Mouse (Mus musculus): Measurements from ENCODE around the gene Gm49425.

The Gm49425 gene

DNA sequence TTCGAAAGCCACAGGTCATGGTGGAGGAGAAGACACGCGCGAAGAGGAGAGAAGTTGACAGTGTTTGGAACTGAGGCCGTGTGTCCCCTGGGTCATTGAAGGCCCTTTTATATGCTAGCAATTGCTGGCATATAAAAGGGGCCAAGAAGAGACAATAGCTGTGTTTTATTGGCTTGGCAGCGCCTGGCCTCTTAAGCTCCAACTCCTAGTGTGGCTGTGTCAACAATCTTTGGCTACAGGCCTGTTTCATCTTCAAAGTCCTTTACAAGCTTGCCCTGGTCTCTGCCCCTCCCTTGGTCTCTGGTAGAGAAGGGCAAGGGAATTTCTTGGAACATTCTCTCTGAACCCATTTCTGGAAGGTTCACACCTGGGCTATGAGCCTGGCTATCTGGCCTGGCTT lies 25.6 kb downstream of the Gm49425 start, which contains the start of gene Krt83:
TSS of gene Krt83 (minus strand) at position 82 of the 400 bp plus-strand sequence.
- DNase-seq (ENCODE audit: low spot score in 2 of 2) = no peak

DNA sequence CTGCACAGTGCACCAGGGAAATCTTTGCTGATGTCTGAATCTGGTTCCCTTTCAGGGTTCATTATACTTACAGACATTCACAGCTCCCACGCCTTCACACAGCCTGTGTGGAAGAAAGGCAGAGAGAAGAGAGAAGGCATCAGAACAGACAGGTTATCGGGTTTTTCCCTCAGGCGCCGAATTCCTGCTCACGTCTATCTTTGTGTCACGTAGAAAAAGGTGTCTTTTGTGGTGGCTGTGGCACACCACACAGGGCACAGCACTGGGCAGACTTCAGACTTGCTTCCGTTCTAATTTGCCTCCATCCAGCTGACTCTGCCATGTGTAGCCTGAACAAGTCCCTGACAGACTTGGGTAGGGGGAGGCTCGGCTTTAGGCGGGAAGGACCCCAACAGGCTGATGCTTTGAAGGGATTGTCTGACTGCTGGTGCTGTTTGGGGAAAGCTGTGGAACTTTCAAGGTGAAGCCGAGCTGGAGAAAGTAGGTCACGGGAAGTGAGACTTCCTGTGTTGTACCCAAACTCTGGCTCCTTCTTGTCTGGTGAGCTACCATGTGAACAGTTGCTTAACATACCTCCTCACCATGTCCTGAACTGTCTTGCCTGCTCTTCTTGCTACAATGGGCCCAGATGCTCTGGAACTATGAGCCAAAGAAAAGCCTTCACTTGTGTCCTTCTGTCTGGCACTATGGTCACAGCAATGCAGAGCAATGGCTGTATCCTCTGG lies 31.0 kb downstream of the Gm49425 start:
- DNase-seq (ENCODE audit: low spot score in 2 of 2) = peak; percentile 38 to 50

DNA sequence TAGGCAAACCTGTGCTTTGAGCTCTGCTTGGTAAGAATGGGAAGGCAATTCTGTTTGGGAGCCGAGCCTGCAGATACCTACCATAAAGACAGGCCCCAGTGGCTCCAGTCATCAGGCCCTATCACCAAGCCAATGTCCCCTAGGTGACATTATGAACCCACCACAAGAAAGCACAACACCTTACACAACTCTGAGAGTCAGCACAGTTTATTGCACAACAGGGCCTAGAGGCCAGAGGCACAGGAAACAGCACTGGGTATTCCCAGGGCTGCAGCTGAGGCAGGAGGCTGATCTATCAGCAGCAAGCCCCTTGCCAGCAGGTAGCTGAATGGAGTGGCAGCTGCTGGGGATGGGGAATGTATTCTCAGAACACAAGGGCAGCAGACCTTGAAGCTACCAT lies 32.1 kb downstream of the Gm49425 start:
- no peak for DNase-seq (ENCODE audit: low spot score in 2 of 2)

DNA sequence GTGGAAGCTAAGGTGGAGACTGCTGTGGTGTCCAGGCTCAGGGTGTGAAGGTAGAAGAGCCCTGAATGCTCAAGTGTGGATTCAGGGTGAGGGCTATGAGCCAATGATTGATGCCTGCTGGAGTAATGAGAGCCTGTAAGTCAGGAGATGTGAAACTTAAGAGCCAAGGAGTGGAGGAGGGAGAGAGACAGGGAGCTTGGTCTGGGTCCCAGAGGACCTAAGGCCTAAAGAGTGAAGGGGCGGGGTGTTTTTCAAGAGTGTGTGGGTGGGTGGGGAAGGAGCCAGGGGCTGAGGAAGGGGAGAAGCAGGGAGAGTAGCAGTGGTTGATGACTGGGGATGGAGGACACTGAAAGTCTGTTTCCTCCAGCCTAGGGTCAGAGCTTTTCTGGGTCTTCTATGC lies 33.4 kb downstream of the Gm49425 start:
- no peak for DNase-seq (ENCODE audit: low spot score in 2 of 2)

DNA sequence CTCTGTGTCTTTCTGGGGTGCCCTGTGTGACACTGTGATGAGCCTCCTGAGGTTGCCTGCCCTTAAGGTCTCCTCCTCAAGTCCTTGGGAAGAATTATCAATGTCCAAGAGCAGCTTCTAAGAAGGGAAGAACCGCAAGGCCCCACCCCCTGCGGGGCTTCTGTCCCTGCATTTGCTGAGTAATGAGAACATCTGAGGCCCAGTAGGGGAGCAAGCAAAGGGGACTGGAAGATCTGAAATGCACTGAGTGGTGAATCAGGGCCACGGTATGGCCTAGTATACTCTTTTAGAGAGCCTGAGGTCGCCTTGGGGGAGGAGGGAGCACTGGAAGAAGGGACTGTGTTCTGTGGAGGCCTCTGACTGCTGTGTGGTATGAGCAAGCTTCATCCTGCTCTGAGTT lies 35.0 kb downstream of the Gm49425 start:
- DNase-seq (ENCODE audit: low spot score in 2 of 2) = no peak

DNA sequence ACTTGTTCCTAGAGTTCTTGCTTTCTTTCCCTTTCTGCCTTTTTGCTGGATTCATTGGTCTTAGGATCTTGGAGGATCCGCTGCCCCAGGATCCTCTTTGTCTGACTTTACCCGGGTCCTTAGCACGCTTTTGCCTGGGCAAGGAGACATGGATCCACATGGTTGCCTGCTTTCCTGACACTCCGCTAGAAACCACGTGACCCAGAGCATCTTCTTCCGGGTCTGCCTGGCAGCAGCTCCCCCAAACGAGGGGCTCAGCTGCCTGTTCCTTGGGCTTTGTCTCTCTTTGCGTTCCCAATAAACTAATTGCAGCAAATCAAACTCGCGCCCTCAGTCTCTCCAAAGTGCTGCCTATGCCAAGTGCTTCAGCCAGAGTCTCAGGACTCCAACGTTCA lies 37.4 kb downstream of the Gm49425 start:
- peak in 1 of 2 experiments; percentile 34 for DNase-seq (ENCODE audit: low spot score in 2 of 2)

DNA sequence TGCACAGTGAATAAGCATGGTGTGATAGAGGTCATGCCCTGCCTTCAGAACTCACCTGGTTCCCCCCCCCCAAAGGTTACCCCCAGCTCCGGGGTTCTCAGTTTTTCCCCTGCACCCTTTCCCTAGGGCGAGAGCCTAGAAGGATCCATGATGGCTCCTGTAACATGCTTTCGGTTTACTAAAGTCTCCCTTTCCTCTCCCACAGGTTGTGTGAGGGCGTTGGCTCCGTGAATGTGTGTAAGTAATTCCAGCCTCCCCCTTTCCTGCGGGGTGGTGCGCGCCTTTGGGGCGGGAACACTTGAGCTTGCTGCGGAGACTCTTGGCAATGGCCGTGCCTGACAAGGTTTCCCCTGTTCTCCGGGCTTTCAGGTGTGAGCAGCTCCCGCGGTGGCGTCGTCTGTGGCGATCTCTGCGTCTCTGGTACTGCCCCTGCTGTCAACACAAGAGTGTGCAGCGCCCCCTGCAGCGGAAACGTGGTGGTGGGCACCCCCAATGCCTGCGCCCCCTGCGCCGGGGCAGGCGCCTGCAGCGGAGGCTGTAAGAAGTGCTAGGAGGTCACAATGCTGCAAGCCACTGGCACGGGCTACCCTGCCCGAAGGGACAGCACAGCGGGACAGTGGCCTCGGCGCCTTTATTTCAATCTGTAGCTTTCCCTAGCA lies 37.9 kb downstream of the Gm49425 start:
- peak; percentile 46 to 64 for DNase-seq (ENCODE audit: low spot score in 2 of 2)

DNA sequence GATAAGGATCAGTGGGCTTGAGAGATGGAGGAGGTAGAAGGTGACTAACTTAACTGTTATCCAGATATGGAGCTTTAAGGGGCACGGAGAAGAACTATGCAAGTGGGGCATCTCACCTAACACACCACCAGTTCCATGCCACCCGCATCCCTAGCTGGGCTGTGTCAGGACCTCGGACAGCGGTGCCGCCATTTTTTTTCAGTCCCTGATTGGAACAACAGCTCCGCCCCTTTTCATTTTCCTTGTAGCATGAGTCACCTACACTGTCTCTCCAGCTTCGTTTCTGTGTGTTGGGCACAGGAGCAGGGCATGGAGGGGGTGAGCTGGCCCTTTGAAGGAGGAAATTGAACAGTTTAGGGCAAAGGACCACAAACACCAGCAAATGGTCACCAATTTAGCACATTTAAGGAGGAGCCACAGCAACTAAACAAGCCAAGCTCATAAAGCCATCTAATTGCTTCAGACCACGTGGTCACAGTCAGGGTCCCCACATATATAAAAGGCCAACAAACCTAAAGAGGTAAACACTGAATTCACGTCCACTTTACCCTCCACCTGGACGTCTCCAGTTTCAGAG lies 44.0 kb downstream of the Gm49425 start, which contains the start of gene Krt86:
TSS of gene Krt86 (plus strand) at position 527 of the 577 bp plus-strand sequence.
- DNase-seq (ENCODE audit: low spot score in 2 of 2) = no peak

DNA sequence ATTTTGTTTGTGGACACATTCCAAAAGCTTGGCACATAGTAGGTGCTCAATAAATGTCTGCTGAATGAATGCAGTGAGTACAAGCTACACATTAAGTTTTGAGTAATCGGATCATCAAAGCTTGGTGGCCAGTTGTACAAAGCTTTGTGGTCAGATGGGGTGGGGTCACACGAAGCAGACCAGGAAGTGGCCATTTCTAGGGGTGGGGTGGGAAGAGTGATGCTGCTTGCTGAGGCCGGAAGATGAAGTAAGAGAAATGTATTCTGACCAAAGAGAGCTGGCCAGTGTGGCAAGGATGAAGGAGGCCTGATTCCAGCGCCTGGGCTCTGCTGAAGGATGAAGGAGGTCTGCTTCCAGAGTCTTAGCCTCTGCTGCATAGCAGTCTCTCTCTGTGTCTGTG lies 48.0 kb downstream of the Gm49425 start:
- DNase-seq (ENCODE audit: low spot score in 2 of 2) = no peak
